Mouse (Mus musculus) hindbrain, postnatal 0 days (tissue): ENCODE measurements at regions not wholly inside any gene's neighbourhood (a gene's known extent, or its start where the extent isn't known, plus 50 kb on each side); places are given as distances from the start of the nearest gene placed in this dataset.

Experiments used
- ATAC-seq: fragments of 200-750 bp; cut with Nextera tagmentation; 2 replicates; pipeline ENCODE4 v1.8.0; 2017; ENCODE audit warnings: mild to moderate bottlenecking, moderate TSS enrichment, moderate library complexity
- DNase-seq: peaks from one replicate; pipeline ENCODE4 v3.0.0-alpha.2; 2015; ENCODE audit warnings: low spot score
- H3K27ac ChIP-seq: fragments of 300-500 bp; sonication (generic); 2 replicates; pipeline ENCODE4 v1.5.1; 2014; ENCODE audit warnings: mild to moderate bottlenecking
- H3K27me3 ChIP-seq: fragments of 300-500 bp; sonication (generic); 2 replicates; pipeline ENCODE4 v1.6.1; 2014; ENCODE audit warnings: low read length, mixed read lengths; ENCODE audit not compliant: insufficient read depth
- H3K36me3 ChIP-seq: fragments of 300-500 bp; sonication (generic); 2 replicates; pipeline ENCODE4 v1.6.1; 2014; ENCODE audit warnings: low read length, mixed read lengths; ENCODE audit not compliant: insufficient read depth
- H3K4me1 ChIP-seq: fragments of 300-500 bp; sonication (generic); 2 replicates; pipeline ENCODE4 v1.6.1; 2014; ENCODE audit warnings: antibody characterized with exemption, low read length, mixed read lengths; ENCODE audit not compliant: insufficient read depth
- H3K4me2 ChIP-seq: fragments of 300-500 bp; sonication (generic); 2 replicates; pipeline ENCODE4 v1.6.1; 2014; ENCODE audit warnings: low read depth, mild to moderate bottlenecking, low read length, moderate library complexity, mixed read lengths
- H3K4me3 ChIP-seq: fragments of 300-500 bp; sonication (generic); 2 replicates; pipeline ENCODE4 v1.5.1; 2014; ENCODE audit warnings: low read length
- H3K9ac ChIP-seq: fragments of 300-500 bp; sonication (generic); replicated peaks from 2 replicates; pipeline ENCODE4 v1.6.1; 2014; ENCODE audit warnings: mild to moderate bottlenecking, low read length, moderate library complexity, mixed read lengths
- H3K9me3 ChIP-seq: fragments of 300-500 bp; sonication (generic); 2 replicates; pipeline ENCODE4 v1.6.1; 2016; ENCODE audit warnings: low read length, mixed read lengths
- CTCF ChIP-seq: IDR thresholded peaks from 2 replicates; pipeline ENCODE4 v1.5.1; 2016; ENCODE audit warnings: antibody characterized with exemption, control low read depth, low read depth
- WGBS: fragments of 180-500 bp; shearing (Covaris S2); extraction: QIAGEN DNeasy Blood & Tissue Kit; methylation state at CpG from one replicate; pipeline ENCODE4 v1.1.7; 2014; 5-methylcytosine and 5-hydroxymethylcytosine counted together

- no peak overlapping the region for H3K4me2 ChIP-seq
- no peaks in the 10 kb centered on the region for H3K36me3 ChIP-seq
- DNase-seq, result no peak
- H3K9ac ChIP-seq, result no peak overlapping the region
- H3K27ac ChIP-seq, result no peak overlapping the region
- H3K27me3 ChIP-seq, result no peaks in the 10 kb centered on the region
- no peak overlapping the region for H3K4me3 ChIP-seq
- no peaks in the 10 kb centered on the region for H3K9me3 ChIP-seq
- ATAC-seq, result no peak
- no peaks in the 10 kb centered on the region for H3K4me1 ChIP-seq
- no peak for TF ChIP-seq CTCF
- WGBS, result 85% methylated on average over 3 of the region's 3 CpGs
Observed at GRCm38 (mm10) chr2:67180962-67181361, 232.6 kb upstream of the Gm21830 start.

- Histone ChIP-seq H3K4me2 (no peak overlapping the region), H3K4me1 (no peaks in the 10 kb centered on the region), H3K4me3 (no peak overlapping the region), H3K27ac (no peak overlapping the region), H3K27me3 (no peaks in the 10 kb centered on the region), H3K36me3 (no peaks in the 10 kb centered on the region), H3K9ac (no peak overlapping the region), H3K9me3 (no peaks in the 10 kb centered on the region)
- ATAC-seq (no peak), DNase-seq (no peak)
- no peak for TF ChIP-seq CTCF
- 80% methylated on average over 2 of the region's 2 CpGs for WGBS
Observed at GRCm38 (mm10) chr2:67221061-67221802, 192.3 kb upstream of the Gm21830 start.

- Histone ChIP-seq H3K27ac (no peak overlapping the region), H3K4me1 (no peaks in the 10 kb centered on the region), H3K27me3 (no peaks in the 10 kb centered on the region), H3K9me3 (no peaks in the 10 kb centered on the region), H3K4me3 (no peak overlapping the region), H3K36me3 (no peaks in the 10 kb centered on the region), H3K4me2 (no peak overlapping the region), H3K9ac (no peak overlapping the region)
- ATAC-seq, result peak; percentile 38; the same call in 1 of the 2 replicates
- peak; percentile 10 for DNase-seq
- peak; percentile 44; the same call in 1 of the 2 replicates for TF ChIP-seq CTCF
- 86% methylated on average over 2 of the region's 2 CpGs for WGBS
Observed at GRCm38 (mm10) chr2:67226299-67226698, 187.2 kb upstream of the Gm21830 start.

GRCm38 (mm10) chr2:67257455-67257854 lies 156.1 kb upstream of the Gm21830 start:
- no peak overlapping the region for H3K27ac ChIP-seq
- DNase-seq (peak; percentile 13), ATAC-seq (peak; percentile 32; the same call in 1 of the 2 replicates)
- no peaks in the 10 kb centered on the region for H3K27me3 ChIP-seq
- no peaks in the 10 kb centered on the region for H3K36me3 ChIP-seq
- no peaks in the 10 kb centered on the region for H3K4me1 ChIP-seq
- H3K9ac ChIP-seq, result no peak overlapping the region
- no peaks in the 10 kb centered on the region for H3K9me3 ChIP-seq
- 29% methylated on average over 1 of the region's 1 CpGs for WGBS
- H3K4me3 ChIP-seq, result no peak overlapping the region
- H3K4me2 ChIP-seq, result no peak overlapping the region
- TF ChIP-seq CTCF, result no peak
